Mouse (Mus musculus) kidney, adult 18-20 months (tissue): ENCODE data around the gene Atp8a1.
"Not testable (repeated sequence)": the region's sequence is repeated elsewhere in the genome, so short reads cannot be mapped to it uniquely, and the experiment has no call there.

Source experiments
- DNase-seq: peaks from one replicate; pipeline ENCODE4 v3.0.0; 2021

Atp8a1 gene

DNA sequence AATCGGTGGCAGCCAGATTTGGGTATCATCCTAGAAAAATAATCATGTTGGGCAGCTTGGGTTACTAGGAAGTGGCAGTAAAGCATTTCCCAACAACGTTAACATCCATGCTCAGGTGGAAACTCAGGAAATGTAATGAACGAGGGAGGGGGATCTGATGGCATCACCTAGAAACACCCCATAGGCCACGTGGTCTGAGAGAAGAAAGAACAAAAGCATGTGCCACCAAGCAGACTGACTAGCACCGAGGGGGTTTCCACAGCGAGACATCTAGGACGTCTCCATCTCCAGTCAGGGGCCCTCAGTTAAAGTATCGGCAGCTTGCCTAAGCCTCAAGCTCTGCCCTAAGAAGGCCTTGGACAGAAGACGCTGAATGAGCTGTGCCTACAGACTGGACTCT lies 21.0 kb downstream of the Atp8a1 start:
- DNase-seq, result no peak

GRCm38 (mm10) chr5:67824600-67824999 lies 22.6 kb downstream of the Atp8a1 start:
- no peak for DNase-seq

- no peak for DNase-seq
These were observed 23.5 kb downstream of the Atp8a1 start for GRCm38 (mm10) chr5:67823771-67824170.

- DNase-seq, result no peak
These were observed 24.6 kb downstream of the Atp8a1 start for GRCm38 (mm10) chr5:67822619-67823018.

GRCm38 (mm10) chr5:67821987-67822401 lies 25.2 kb downstream of the Atp8a1 start:
- no peak for DNase-seq

DNA sequence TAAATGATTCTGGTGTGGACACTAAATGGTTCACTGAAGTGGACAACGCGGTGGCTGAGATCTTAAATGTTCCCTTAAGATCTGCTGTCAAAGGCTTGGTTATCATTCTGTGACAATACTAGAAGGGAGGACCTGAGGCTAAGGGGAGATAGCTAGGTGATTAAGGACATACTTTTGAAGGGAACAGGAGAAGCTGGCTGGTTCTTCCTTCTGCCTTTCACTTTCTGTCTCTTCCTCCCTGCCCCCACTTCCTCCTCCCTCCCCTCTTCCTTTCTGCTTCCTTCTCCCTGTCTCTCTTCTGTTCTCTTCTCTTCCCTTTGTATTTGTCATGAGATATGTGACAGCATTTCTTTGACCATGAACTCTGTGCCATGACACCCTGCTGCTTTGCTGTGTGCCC lies 26.0 kb downstream of the Atp8a1 start:
- DNase-seq, result no peak

- no peak for DNase-seq
These were observed 27.8 kb downstream of the Atp8a1 start for GRCm38 (mm10) chr5:67819451-67819850.

DNA sequence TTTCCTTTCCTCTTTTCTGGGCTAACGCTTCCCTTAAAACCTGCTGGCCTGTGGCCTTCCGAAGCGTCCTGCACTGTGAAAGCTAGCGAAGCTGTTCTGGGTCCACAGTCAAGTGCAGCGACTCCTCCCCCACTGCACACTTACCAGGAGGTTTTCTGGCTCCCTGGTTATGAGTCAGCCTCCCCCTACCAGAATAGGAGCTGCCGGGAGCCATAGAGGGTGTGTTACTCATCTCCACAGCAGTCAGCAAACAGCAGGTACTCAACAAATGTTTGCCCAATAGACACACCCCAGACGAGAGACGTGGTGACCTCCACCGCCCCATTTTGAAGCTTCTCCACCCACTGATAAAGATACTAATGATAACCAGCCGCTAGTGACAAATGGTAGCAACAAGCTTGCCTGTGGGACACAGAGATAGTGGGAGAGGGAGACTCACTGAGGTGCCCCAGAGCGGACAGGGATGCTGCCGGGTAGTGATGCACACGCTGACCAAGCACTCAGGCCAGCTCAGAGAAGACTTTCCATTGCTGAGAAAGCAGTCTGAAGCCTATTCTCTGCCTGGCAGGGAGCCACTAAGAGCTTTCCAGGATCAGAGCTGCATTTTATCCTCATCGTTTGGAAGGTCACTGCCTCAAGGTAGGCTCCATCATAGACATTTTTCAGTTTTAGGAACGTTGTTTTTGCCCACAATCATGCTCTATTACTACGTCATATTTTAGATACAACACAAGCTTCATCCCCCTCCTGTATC lies 31.5 kb downstream of the Atp8a1 start:
- no peak for DNase-seq

DNA sequence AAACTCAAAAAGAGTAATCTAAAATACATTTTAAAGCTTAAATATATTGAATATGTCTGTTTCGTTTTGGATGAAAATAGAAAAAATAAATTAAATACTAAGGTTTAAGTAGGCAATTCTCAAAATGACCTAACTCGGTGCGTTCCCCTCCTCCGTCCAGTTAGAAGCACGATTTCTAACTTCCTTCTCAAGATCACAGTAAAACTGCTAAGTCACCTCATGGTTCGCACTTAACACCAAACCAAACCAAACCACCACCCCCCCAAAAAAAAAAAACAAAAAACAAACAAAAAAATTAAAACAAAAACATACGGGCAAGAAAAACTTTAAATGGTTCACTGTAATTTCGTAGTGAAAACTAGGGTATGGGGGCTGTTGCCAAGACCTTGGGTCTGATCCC lies 32.2 kb downstream of the Atp8a1 start:
- DNase-seq, result not testable (repeated sequence)

GRCm38 (mm10) chr5:67814437-67814965 lies 32.7 kb downstream of the Atp8a1 start:
- DNase-seq, result no peak

GRCm38 (mm10) chr5:67813334-67813733 lies 33.9 kb downstream of the Atp8a1 start:
- no peak for DNase-seq

DNA sequence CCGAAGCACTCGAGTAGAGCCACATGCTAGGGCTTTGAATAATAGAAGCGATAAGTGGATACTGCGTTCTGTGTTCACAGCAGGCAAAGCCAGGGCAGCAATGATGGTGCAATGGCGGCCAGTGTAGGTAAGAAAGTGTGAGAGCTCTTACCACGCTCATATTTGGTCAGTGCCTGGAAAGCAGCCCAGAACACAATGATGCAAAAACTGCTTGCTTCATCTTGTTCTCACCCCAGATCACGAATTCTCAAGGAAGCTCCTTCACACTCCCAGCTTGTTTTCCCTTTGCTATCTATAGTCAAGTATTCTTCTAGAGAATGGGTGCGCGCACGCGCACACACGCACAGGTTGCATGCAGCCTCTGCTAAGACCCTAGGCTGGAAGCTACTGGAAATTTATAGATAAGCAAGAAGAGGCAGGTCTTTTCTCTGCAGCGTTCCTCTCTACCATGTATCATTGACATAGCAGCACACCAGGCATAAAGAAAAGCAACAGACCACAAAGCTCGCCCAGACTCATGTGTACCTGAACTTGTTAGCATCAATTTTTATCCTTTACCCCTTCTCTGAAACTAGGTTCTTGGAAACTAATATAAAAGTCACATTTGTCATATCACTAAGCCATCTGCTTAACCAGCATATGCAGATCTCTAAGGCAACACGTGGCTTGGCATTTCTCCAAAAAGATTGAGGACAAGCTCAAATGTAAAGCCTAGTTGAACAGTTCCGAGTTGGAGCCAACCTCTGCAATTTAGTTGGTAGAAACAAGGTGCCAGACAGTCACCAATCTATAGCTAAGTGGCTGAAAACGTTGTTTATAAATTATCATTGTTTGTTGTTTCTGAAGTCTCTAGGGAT lies 44.8 kb downstream of the Atp8a1 start:
- no peak for DNase-seq

DNA sequence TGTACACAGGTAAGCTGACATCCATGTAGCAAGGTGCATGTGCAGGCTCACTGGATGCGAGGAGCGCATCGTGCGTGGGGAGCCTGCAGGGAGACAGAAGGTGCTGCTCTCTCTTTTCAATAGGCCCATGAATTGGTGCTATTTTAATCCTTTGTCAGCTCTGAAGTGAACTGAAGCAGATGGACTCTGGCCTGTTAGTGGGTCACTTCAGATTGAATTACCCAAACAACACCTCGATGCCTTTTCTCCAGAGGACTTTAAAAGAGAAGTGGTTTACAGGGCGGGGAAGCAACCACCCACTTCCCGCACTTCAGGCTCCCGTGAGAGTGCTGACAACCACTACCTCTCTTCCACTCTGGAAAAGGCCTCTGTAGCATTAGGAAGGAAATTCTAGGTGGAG lies 46.4 kb downstream of the Atp8a1 start:
- no peak for DNase-seq

- DNase-seq, result no peak
These were observed 47.4 kb downstream of the Atp8a1 start for GRCm38 (mm10) chr5:67799785-67800184.

DNA sequence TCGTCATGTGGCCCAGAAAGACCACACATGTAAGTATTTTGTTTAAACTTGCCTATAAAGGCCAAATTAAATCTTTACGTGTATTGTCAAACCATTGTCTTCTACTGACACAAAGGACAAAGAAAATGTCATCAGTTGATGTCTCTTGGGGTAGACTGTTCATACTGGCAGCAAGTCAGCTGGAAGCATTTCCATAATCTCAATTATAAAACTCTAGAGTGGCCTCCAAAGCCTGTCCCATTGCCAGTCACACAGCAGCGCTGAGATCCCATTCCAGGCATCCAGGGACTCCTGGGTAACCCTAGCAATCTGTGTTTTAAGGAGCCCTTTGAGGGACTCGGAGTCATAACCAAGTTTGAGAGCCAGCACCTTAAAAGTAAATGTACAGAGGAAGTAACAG lies 48.9 kb downstream of the Atp8a1 start:
- no peak for DNase-seq

DNA sequence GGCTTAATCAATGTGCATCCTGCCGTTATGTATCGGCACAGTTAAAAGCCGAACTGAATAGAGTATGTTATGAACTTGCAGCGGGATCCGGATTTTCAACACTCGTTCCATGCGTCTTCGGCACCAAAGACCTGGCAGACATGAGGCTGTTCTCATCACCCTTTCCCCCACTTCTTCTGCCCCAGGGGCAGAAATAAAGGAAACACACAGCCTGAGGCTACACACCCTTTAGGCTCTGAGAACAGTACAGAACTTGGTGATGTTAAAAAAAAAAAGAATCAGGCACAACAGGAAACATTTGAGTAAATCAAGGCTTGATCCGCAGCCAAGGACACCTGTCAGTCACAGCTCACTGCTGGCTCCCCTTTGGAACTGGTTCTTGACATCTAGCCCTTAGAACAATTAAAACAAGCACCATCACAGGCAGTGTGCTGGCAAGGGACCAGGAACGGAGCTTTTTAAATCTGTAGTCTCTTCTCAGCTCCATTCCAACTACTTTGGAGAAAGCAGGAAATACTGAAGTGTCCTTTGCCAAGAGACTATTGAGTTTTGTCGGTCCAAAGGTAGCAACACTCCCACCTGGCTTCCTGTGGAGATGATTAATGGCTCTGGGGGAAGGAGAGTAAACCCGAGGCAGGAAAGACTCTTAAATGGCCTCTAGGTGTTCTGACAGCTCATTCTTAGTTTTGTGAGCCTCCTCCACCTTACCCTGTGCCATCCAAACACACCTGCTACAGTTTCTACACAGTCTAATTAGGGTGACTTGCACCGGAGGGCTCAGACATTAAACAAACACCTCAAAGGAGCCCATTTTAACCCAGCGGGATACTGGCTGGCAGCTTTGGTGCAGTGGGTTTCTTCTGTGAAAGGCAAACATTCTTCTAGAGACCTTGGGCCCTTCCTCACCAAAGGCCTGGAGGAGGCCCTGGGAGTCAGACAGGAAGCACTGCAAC lies 50.0 kb downstream of the Atp8a1 start:
- DNase-seq, result peak; percentile 32

GRCm38 (mm10) chr5:67794129-67794800 lies 53.0 kb downstream of the Atp8a1 start:
- no peak for DNase-seq

- no peak for DNase-seq
These were observed 64.5 kb downstream of the Atp8a1 start for GRCm38 (mm10) chr5:67782775-67783174.

DNA sequence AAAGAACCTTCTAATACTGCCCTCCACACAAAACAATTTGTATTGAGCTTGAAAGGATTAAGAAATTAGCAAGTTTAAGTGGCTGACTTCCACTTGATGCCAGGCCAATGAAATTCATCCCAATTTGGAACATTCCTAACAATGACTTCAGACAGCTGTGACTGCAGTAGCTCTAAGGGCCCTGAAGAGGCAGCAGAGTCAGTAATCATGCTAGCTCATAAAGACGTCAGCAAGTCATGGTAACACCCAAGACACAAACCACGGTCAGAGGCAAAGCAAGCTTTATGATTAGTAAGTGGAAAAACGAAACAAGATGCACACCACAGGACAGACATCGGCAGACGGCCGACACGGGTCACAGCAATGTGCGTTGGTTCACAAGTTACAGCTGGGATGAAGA lies 69.2 kb downstream of the Atp8a1 start:
- no peak for DNase-seq

DNA sequence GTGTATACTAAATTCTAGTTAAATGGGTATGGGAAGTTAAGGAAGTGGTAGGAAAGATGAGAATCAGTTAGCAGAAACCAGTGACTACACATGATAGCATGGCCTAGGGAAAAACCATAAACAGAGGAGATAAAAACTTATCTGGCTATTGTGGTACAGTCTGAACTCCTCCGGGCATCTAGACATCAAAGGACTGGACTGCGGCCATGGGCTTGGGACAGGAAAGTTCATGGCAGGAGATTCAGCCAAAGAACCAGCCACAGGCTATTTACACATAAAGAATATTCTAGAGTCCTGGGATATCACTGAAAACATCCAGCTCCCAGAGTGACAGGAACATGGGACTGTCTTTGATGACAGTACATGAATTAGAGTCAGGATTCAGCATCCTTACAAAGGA lies 73.0 kb downstream of the Atp8a1 start:
- no peak for DNase-seq

DNA sequence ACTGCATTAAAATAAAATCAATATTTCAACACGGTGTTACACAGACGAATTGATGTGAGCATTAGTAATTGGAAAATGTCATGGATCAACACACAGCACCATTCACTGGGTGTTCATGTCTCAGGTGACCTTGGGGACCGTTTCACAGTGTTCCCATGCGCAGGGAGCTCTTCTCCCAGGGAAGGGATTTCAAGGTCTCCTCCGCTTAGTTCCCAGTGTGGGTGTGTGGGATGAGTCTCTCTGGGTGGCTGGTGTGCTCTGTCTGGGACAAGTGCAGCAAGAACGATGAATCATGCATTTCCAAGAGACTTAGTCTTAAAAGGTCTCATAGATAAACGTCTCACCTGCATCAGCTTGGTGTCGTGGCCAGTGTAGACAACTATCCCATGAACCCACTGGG lies 78.5 kb downstream of the Atp8a1 start:
- no peak for DNase-seq

- no peak for DNase-seq
These were observed 82.4 kb downstream of the Atp8a1 start for GRCm38 (mm10) chr5:67764798-67765197.
